Mouse (Mus musculus) T-helper 17 cell (primary cell): Measurements from ENCODE around the gene Cd109.

ENCODE experiments used
- in situ Hi-C, 2 experiments: fragments of 300-600 bp; cut with MboI, MseI; formaldehyde crosslinking; loops; 1 replicate in 1 of 2; 2 replicates in 1 of 2; pipeline ENCODE4 v1.15.1; 2025; ENCODE audit warnings: high pct_unique_total_duplicates in 2 of 2

Cd109 gene

GRCm38 (mm10) chr9:78641386-78641785 lies 26.0 kb downstream of the Cd109 start:
- in situ Hi-C loops, result no loop called here

- in situ Hi-C loops, result no loop called here
Measured at GRCm38 (mm10) chr9:78646008-78646777, 30.8 kb downstream of the Cd109 start.

- in situ Hi-C loops, result no loop called here
Measured at GRCm38 (mm10) chr9:78648641-78649040, 33.3 kb downstream of the Cd109 start.

- in situ Hi-C loops, result no loop called here
Measured at GRCm38 (mm10) chr9:78649398-78649797, 34.1 kb downstream of the Cd109 start.

GRCm38 (mm10) chr9:78657564-78657963 lies 42.2 kb downstream of the Cd109 start:
- in situ Hi-C loops, result no loop called here

GRCm38 (mm10) chr9:78671446-78671985 lies 56.2 kb downstream of the Cd109 start:
- in situ Hi-C loops, result no loop called here

- in situ Hi-C loops, result loop anchor here in 1 of 2 experiments (5.0 kb wide), 1 partner anchor 37 kb away; no protein-coding TSS in a partner anchor
Measured at GRCm38 (mm10) chr9:78700691-78701090, 85.3 kb downstream of the Cd109 start.

GRCm38 (mm10) chr9:78702509-78703239 lies 87.3 kb downstream of the Cd109 start:
- in situ Hi-C loops, result loop anchor here in 1 of 2 experiments (5.0 kb wide), 1 partner anchor 35 kb away; no protein-coding TSS in a partner anchor

GRCm38 (mm10) chr9:78720888-78721798 lies 105.8 kb downstream of the Cd109 start:
- in situ Hi-C loops, result no loop called here

- in situ Hi-C loops, result loop anchor here in 1 of 2 experiments (10.0 kb wide), 1 partner anchor 1467 kb away; no protein-coding TSS in a partner anchor
Measured at GRCm38 (mm10) chr9:78731931-78732330, 116.6 kb downstream of the Cd109 start.

- in situ Hi-C loops, result loop anchor here in 1 of 2 experiments (5.0 to 10.0 kb wide), 2 partner anchors 33 to 1471 kb away; no protein-coding TSS in a partner anchor
Measured at GRCm38 (mm10) chr9:78735519-78735918, 120.2 kb downstream of the Cd109 start.

- in situ Hi-C loops, result no loop called here
Measured at GRCm38 (mm10) chr9:78742012-78742411, 126.7 kb downstream of the Cd109 start.

GRCm38 (mm10) chr9:78750246-78750645 lies 134.9 kb downstream of the Cd109 start:
- in situ Hi-C loops, result no loop called here
